ENCODE assay signal across 8 mouse cellular contexts in genomic region chr13:98298833-98299758, GRCm38 (mm10). TPM values are rescaled to one million over a fixed set of nuclear protein-coding genes. Genes with fewer than 3 reads are reported as not detected.
DNase-seq lines count a peak whose midpoint lies in the region; ATAC-seq and TF ChIP-seq lines count a peak whose summit lies in the region.

No protein-coding gene starts in this region.

- intact Hi-C loops in heart, postnatal 10 days (cut with DNase I), result no loop called here

- no peaks in the 10 kb centered on the region for H3K27me3 ChIP-seq in ES-Bruce4 (ENCODE audit: control insufficient read depth, insufficient read depth, low read length, poor library complexity, severe bottlenecking)
- no peaks in the 10 kb centered on the region for H3K27me3 ChIP-seq in forebrain, embryonic 12.5 days
- no peaks in the 10 kb centered on the region for H3K27me3 ChIP-seq in thymus, adult 2 months (ENCODE audit: control insufficient read depth, insufficient read depth, low read length)

- ATAC-seq in forebrain, embryonic 12.5 days (ENCODE audit: low FRiP score), result peak; percentile 86

- H3K9ac ChIP-seq in ES-Bruce4 (ENCODE audit: low read depth, poor library complexity, severe bottlenecking), result no peak overlapping the region
- no peak overlapping the region for H3K9ac ChIP-seq in forebrain, embryonic 12.5 days

- peak; percentile 69 for TF ChIP-seq CTCF in ES-Bruce4 (IDR thresholded peaks at IDR 0.05; ENCODE audit: low read depth, low read length)
- peak; percentile 87 for TF ChIP-seq CTCF in lung, adult 2 months (IDR thresholded peaks at IDR 0.05; ENCODE audit: insufficient read depth, low read length)
- TF ChIP-seq CTCF in olfactory bulb, adult 2 months (IDR thresholded peaks at IDR 0.05; ENCODE audit: insufficient read depth, low read depth, low read length), result 0 out of 2 replicates have a peak, but pooled peaks have one; percentile 26
- no peak for TF ChIP-seq CTCF in thymus, adult 2 months (IDR thresholded peaks at IDR 0.05; ENCODE audit: borderline replicate concordance, control insufficient read depth, extremely low read depth, insufficient read depth, low read length, poor library complexity)

- H3K4me1 ChIP-seq in ES-Bruce4 (ENCODE audit: control insufficient read depth, insufficient read depth, low read length), result peaks cover 4% of the 10 kb centered on the region
- H3K4me1 ChIP-seq in forebrain, embryonic 12.5 days, result no peaks in the 10 kb centered on the region
- no peaks in the 10 kb centered on the region for H3K4me1 ChIP-seq in lung, adult 2 months (ENCODE audit: control insufficient read depth, insufficient read depth, low read length)
- H3K4me1 ChIP-seq in olfactory bulb, adult 2 months (ENCODE audit: control insufficient read depth, insufficient read depth, low read length), result peaks cover 4% of the 10 kb centered on the region; the same call in 1 of the 2 replicates
- no peaks in the 10 kb centered on the region for H3K4me1 ChIP-seq in thymus, adult 2 months (replicated peaks; ENCODE audit: control insufficient read depth, insufficient read depth, low read length)

- H3K4me3 ChIP-seq in ES-Bruce4 (ENCODE audit: low read depth, low read length), result no peak overlapping the region
- no peak overlapping the region; the same call in 1 of the 2 replicates for H3K4me3 ChIP-seq in forebrain, embryonic 12.5 days (replicated peaks)
- no peak overlapping the region for H3K4me3 ChIP-seq in lung, adult 2 months (replicated peaks; ENCODE audit: extremely low read depth, low read depth, low read length)
- no peak overlapping the region for H3K4me3 ChIP-seq in olfactory bulb, adult 2 months (ENCODE audit: insufficient read depth, low read depth, low read length)
- no peak overlapping the region for H3K4me3 ChIP-seq in thymus, adult 2 months (ENCODE audit: control insufficient read depth, insufficient read depth, low read length)

- H3K4me2 ChIP-seq in forebrain, embryonic 12.5 days, result peak overlapping the region; percentile 17; the same call in 1 of the 2 replicates

- DNase-seq in c-Kit-positive CD71-positive TER-119-negative erythroid progenitor cells, embryonic 14.5 days (ENCODE audit: low read depth), result peak; percentile 78
- DNase-seq in heart, postnatal 10 days, result peak; percentile 79 to 88
- peak; percentile 71 for DNase-seq in large intestine, adult 2 months (ENCODE audit: low read depth, low spot score)
- DNase-seq in lung, adult 2 months, result peak; percentile 46
- peak; percentile 62 for DNase-seq in thymus, adult 2 months

- WGBS in forebrain, embryonic 12.5 days, result 58% methylated on average over 21 of the region's 21 CpGs
- WGBS in large intestine, adult 2 months, result 46% methylated on average over 21 of the region's 21 CpGs
- 51% methylated on average over 21 of the region's 21 CpGs for WGBS in lung, adult 2 months
- WGBS in olfactory bulb, adult 2 months, result 39% methylated on average over 21 of the region's 21 CpGs
- WGBS in thymus, adult 2 months, result 62% methylated on average over 21 of the region's 21 CpGs

- TF ChIP-seq EP300 in ES-Bruce4 (IDR thresholded peaks at IDR 0.05; ENCODE audit: insufficient read depth, low read depth, low read length), result no peak

- no peaks in the 10 kb centered on the region for H3K9me3 ChIP-seq in ES-Bruce4 (replicated peaks; ENCODE audit: control insufficient read depth, insufficient read depth, low read length, poor library complexity, severe bottlenecking)
- no peaks in the 10 kb centered on the region for H3K9me3 ChIP-seq in forebrain, embryonic 12.5 days

- no peak for TF ChIP-seq POLR2A in ES-Bruce4 (IDR thresholded peaks at IDR 0.05; ENCODE audit: insufficient read depth, low read length)
- no peak for TF ChIP-seq POLR2A in lung, adult 2 months (IDR thresholded peaks at IDR 0.05; ENCODE audit: borderline replicate concordance, extremely low read depth, low read depth, low read length)
- no peak for TF ChIP-seq POLR2A in olfactory bulb, adult 2 months (IDR thresholded peaks at IDR 0.05; ENCODE audit: insufficient read depth, low read depth, low read length)
- TF ChIP-seq POLR2A in thymus, adult 2 months (IDR thresholded peaks at IDR 0.05; ENCODE audit: control insufficient read depth, extremely low read depth, insufficient read depth, low read length, poor library complexity), result no peak

- H3K36me3 ChIP-seq in ES-Bruce4 (ENCODE audit: control insufficient read depth, insufficient read depth, low read length, poor library complexity, severe bottlenecking), result no peaks in the 10 kb centered on the region
- no peaks in the 10 kb centered on the region for H3K36me3 ChIP-seq in forebrain, embryonic 12.5 days (replicated peaks)
- no peaks in the 10 kb centered on the region for H3K36me3 ChIP-seq in thymus, adult 2 months (ENCODE audit: control insufficient read depth, insufficient read depth, low read length)

- no peak overlapping the region for H3K27ac ChIP-seq in ES-Bruce4 (ENCODE audit: insufficient read depth, low read length)
- no peak overlapping the region for H3K27ac ChIP-seq in forebrain, embryonic 12.5 days
- no peak overlapping the region for H3K27ac ChIP-seq in olfactory bulb, adult 2 months (ENCODE audit: insufficient read depth, low read depth, low read length)
- H3K27ac ChIP-seq in thymus, adult 2 months (ENCODE audit: control insufficient read depth, insufficient read depth, low read length), result no peak overlapping the region

RNA-seq across cellular contexts. Expression of gene Btf3, which starts 17.7 kb away (rescaled TPM):
- polyA plus RNA-seq in ES-Bruce4 (2011; ENCODE audit: insufficient read depth, insufficient read length, low read depth, missing spikeins), result 1,083 and 1,169 TPM in 2 replicates
- polyA plus RNA-seq in forebrain, embryonic 12.5 days (2016; fragmentation: Nextera tagmentation; extraction: Ambion mirVana), result 693 and 699 TPM in 2 replicates
- total RNA-seq in heart, postnatal 10 days (2021), result 100 to 1,000 TPM; 260 to 270 TPM
- polyA plus RNA-seq in large intestine, adult 2 months (2012; rRNA removed), result 242 and 288 TPM in 2 replicates
- 119 and 162 TPM in 2 replicates for polyA plus RNA-seq in lung, adult 2 months (2012; rRNA removed)
- 487 TPM in 1 of 2 replicates, not detected in the other for polyA plus RNA-seq in olfactory bulb, adult 2 months (2012; ENCODE audit: insufficient read depth, insufficient read length, low replicate concordance, missing spikeins)
- 200 and 204 TPM in 2 replicates for polyA plus RNA-seq in thymus, adult 2 months (2012; rRNA removed)

RNA-seq across cellular contexts. Expression of gene Gm21976, which starts 19.4 kb away (rescaled TPM):
- not detected in 2 replicates for polyA plus RNA-seq in ES-Bruce4 (2011; ENCODE audit: insufficient read depth, insufficient read length, low read depth, missing spikeins)
- polyA plus RNA-seq in forebrain, embryonic 12.5 days (2016; fragmentation: Nextera tagmentation; extraction: Ambion mirVana), result not detected in 2 replicates
- total RNA-seq in heart, postnatal 10 days (2021), result not detected
- not detected in 2 replicates for polyA plus RNA-seq in large intestine, adult 2 months (2012; rRNA removed)
- 0.28 TPM in 1 of 2 replicates, not detected in the other for polyA plus RNA-seq in lung, adult 2 months (2012; rRNA removed)
- polyA plus RNA-seq in olfactory bulb, adult 2 months (2012; ENCODE audit: insufficient read depth, insufficient read length, low replicate concordance, missing spikeins), result not detected in 2 replicates
- polyA plus RNA-seq in thymus, adult 2 months (2012; rRNA removed), result 0.34 TPM in 1 of 2 replicates, not detected in the other

RNA-seq across cellular contexts. Expression of gene Ankra2, which starts 36.2 kb away (rescaled TPM):
- 34.4 and 34.6 TPM in 2 replicates for polyA plus RNA-seq in ES-Bruce4 (2011; ENCODE audit: insufficient read depth, insufficient read length, low read depth, missing spikeins)
- 36.2 and 38.6 TPM in 2 replicates for polyA plus RNA-seq in forebrain, embryonic 12.5 days (2016; fragmentation: Nextera tagmentation; extraction: Ambion mirVana)
- 10 to 100 TPM; 23.5 to 23.7 TPM for total RNA-seq in heart, postnatal 10 days (2021)
- 11.7 and 15.3 TPM in 2 replicates for polyA plus RNA-seq in large intestine, adult 2 months (2012; rRNA removed)
- 10.9 and 11.8 TPM in 2 replicates for polyA plus RNA-seq in lung, adult 2 months (2012; rRNA removed)
- not detected in 2 replicates for polyA plus RNA-seq in olfactory bulb, adult 2 months (2012; ENCODE audit: insufficient read depth, insufficient read length, low replicate concordance, missing spikeins)
- polyA plus RNA-seq in thymus, adult 2 months (2012; rRNA removed), result 15.3 and 18.9 TPM in 2 replicates

RNA-seq across cellular contexts. Expression of gene Utp15, which starts 36.3 kb away (rescaled TPM):
- polyA plus RNA-seq in ES-Bruce4 (2011; ENCODE audit: insufficient read depth, insufficient read length, low read depth, missing spikeins), result 47.6 and 48.3 TPM in 2 replicates
- polyA plus RNA-seq in forebrain, embryonic 12.5 days (2016; fragmentation: Nextera tagmentation; extraction: Ambion mirVana), result 37.6 and 40.1 TPM in 2 replicates
- 1 to 10 TPM; 7.7 to 8.3 TPM for total RNA-seq in heart, postnatal 10 days (2021)
- 5.4 and 6.6 TPM in 2 replicates for polyA plus RNA-seq in large intestine, adult 2 months (2012; rRNA removed)
- polyA plus RNA-seq in lung, adult 2 months (2012; rRNA removed), result 4.2 and 6.8 TPM in 2 replicates
- polyA plus RNA-seq in olfactory bulb, adult 2 months (2012; ENCODE audit: insufficient read depth, insufficient read length, low replicate concordance, missing spikeins), result not detected in 2 replicates
- polyA plus RNA-seq in thymus, adult 2 months (2012; rRNA removed), result 11.3 and 12.9 TPM in 2 replicates

RNA-seq across cellular contexts. Expression of gene Foxd1, which starts 54.9 kb away (rescaled TPM):
- not detected in 2 replicates for polyA plus RNA-seq in ES-Bruce4 (2011; ENCODE audit: insufficient read depth, insufficient read length, low read depth, missing spikeins)
- polyA plus RNA-seq in forebrain, embryonic 12.5 days (2016; fragmentation: Nextera tagmentation; extraction: Ambion mirVana), result 2.6 and 4.2 TPM in 2 replicates
- under 1 TPM; 0.17 to 0.25 TPM for total RNA-seq in heart, postnatal 10 days (2021)
- not detected in 2 replicates for polyA plus RNA-seq in large intestine, adult 2 months (2012; rRNA removed)
- 0.12 and 0.18 TPM in 2 replicates for polyA plus RNA-seq in lung, adult 2 months (2012; rRNA removed)
- polyA plus RNA-seq in olfactory bulb, adult 2 months (2012; ENCODE audit: insufficient read depth, insufficient read length, low replicate concordance, missing spikeins), result not detected in 2 replicates
- 0.03 TPM in 2 replicates for polyA plus RNA-seq in thymus, adult 2 months (2012; rRNA removed)

Comparison
In these comparisons a context has a peak if more than half of its experiments do, and no peak if none do; other contexts are left out.
1. RNA of gene Ankra2, which starts 36.2 kb away (polyA plus RNA-seq): 36.2 to 38.6 TPM in forebrain, embryonic 12.5 days, 34.4 to 34.6 TPM in ES-Bruce4, 15.3 to 18.9 TPM in thymus, adult 2 months, 10.9 to 11.8 TPM in lung, adult 2 months and 11.7 to 15.3 TPM in large intestine, adult 2 months; not detected in olfactory bulb, adult 2 months; every median in the first group is over 10 times any median in the second.
2. Peak in every context shown above with its lines, with median percentiles within 50 percentile points of each other: DNase-seq.